Mouse (Mus musculus) MEL (cell line): ENCODE measurements around the gene Thsd7a. TPM values are rescaled to one million over a fixed set of nuclear protein-coding genes. Genes with fewer than 3 reads are reported as not detected.

Source experiments
- DNase-seq: peaks from one replicate; pipeline ENCODE4 v3.0.0; 2011; ENCODE audit warnings: low read depth, low spot score
- H3K27ac ChIP-seq: 2 replicates; pipeline ENCODE4 v1.5.1; 2012; ENCODE audit warnings: low read depth, mild to moderate bottlenecking, control low read depth, low read length, moderate library complexity; ENCODE audit not compliant: control insufficient read depth
- H3K27me3 ChIP-seq, 2 experiments: fragments of 150-350 bp in 1 of 2; sonication (generic) in 1 of 2; 2 replicates each; pipeline ENCODE4 v1.6.1; 2012; ENCODE audit warnings: low read length in 2 of 2, mild to moderate bottlenecking in 2 of 2, improper control_type of control experiment in 1 of 2, moderate library complexity in 1 of 2; ENCODE audit not compliant: insufficient read depth in 2 of 2, control insufficient read depth in 1 of 2
- H3K36me3 ChIP-seq, 2 experiments: 2 replicates each; pipeline ENCODE4 v1.6.1; 2012 to 2014; ENCODE audit warnings: low read length in 2 of 2, improper control_type of control experiment in 1 of 2, inconsistent platforms in 1 of 2, mild to moderate bottlenecking in 1 of 2; ENCODE audit not compliant: insufficient read depth in 2 of 2, control insufficient read depth in 1 of 2
- H3K4me1 ChIP-seq, 2 experiments: fragments of 150-350 bp in 1 of 2; sonication (generic) in 1 of 2; 2 replicates each; pipeline ENCODE4 v1.6.1; 2012; ENCODE audit warnings: low read length in 2 of 2, improper control_type of control experiment in 1 of 2, mild to moderate bottlenecking in 1 of 2; ENCODE audit not compliant: insufficient read depth in 2 of 2, control insufficient read depth in 1 of 2
- H3K4me3 ChIP-seq, 2 experiments: fragments of 150-350 bp in 1 of 2; sonication (generic) in 1 of 2; 2 replicates each; pipeline ENCODE4 v1.5.1; 2012; ENCODE audit warnings: low read depth in 2 of 2, low read length in 2 of 2, mild to moderate bottlenecking in 2 of 2, moderate library complexity in 2 of 2, control low read depth in 1 of 2, improper control_type of control experiment in 1 of 2; ENCODE audit not compliant: control insufficient read depth in 1 of 2, insufficient read depth in 1 of 2
- H3K79me2 ChIP-seq: 2 replicates; pipeline ENCODE4 v1.6.1; 2012; ENCODE audit warnings: mild to moderate bottlenecking, low read length, moderate library complexity; ENCODE audit not compliant: control insufficient read depth, poor library complexity, insufficient read depth
- H3K9ac ChIP-seq: 2 replicates; pipeline ENCODE4 v1.6.1; 2012; ENCODE audit warnings: low read depth, mild to moderate bottlenecking, control low read depth, low read length, moderate library complexity; ENCODE audit not compliant: control insufficient read depth, poor library complexity, severe bottlenecking
- H3K9me3 ChIP-seq: fragments of 150-350 bp; sonication (generic); replicated peaks from 2 replicates; pipeline ENCODE4 v1.6.1; 2012; ENCODE audit warnings: mild to moderate bottlenecking, low read length, improper control_type of control experiment, moderate library complexity; ENCODE audit not compliant: insufficient read depth
- CHD1 ChIP-seq: IDR thresholded peaks from 2 replicates; pipeline ENCODE4 v1.6.1; 2012; ENCODE audit warnings: low read depth, mild to moderate bottlenecking, inconsistent platforms, low read length, improper control_type of control experiment
- CHD2 ChIP-seq: IDR thresholded peaks from 2 replicates; pipeline ENCODE4 v1.6.1; 2011; ENCODE audit warnings: low read length, improper control_type of control experiment
- EP300 ChIP-seq, 2 experiments: IDR thresholded peaks; 2 replicates each; pipeline ENCODE4 v1.6.1; 2011; ENCODE audit warnings: improper control_type of control experiment in 2 of 2, low read length in 2 of 2, low read depth in 1 of 2, mild to moderate bottlenecking in 1 of 2
- ETS1 ChIP-seq: IDR thresholded peaks from 2 replicates; pipeline ENCODE4 v1.6.1; 2012; ENCODE audit warnings: low read depth, mild to moderate bottlenecking, inconsistent platforms, low read length, improper control_type of control experiment, moderate library complexity
- GATA1 ChIP-seq: IDR thresholded peaks from 2 replicates; pipeline ENCODE4 v1.6.1; 2011; ENCODE audit warnings: low read depth, low read length, improper control_type of control experiment
- MXI1 ChIP-seq: IDR thresholded peaks from 2 replicates; pipeline ENCODE4 v1.6.1; 2011; ENCODE audit warnings: mild to moderate bottlenecking, low read depth, low read length, improper control_type of control experiment
- MYB ChIP-seq: IDR thresholded peaks from 2 replicates; pipeline ENCODE4 v1.6.1; 2011; ENCODE audit warnings: mild to moderate bottlenecking, low read depth, low read length, improper control_type of control experiment
- MYC ChIP-seq: IDR thresholded peaks from 2 replicates; pipeline ENCODE4 v1.6.1; 2011; ENCODE audit warnings: low read depth, mild to moderate bottlenecking, low read length, improper control_type of control experiment, moderate library complexity
- NELFE ChIP-seq: IDR thresholded peaks from 2 replicates; pipeline ENCODE4 v1.6.1; 2011; ENCODE audit warnings: low read depth, low read length, improper control_type of control experiment
- POLR2A ChIP-seq, 2 experiments: IDR thresholded peaks; 2 replicates each; pipeline ENCODE4 v1.6.1; 2011 to 2012; ENCODE audit warnings: low read length in 2 of 2, mild to moderate bottlenecking in 2 of 2, control low read depth in 1 of 2, improper control_type of control experiment in 1 of 2, low read depth in 1 of 2, moderate library complexity in 1 of 2; ENCODE audit not compliant: control insufficient read depth in 1 of 2, insufficient read depth in 1 of 2, poor library complexity in 1 of 2
- POLR2AphosphoS2 ChIP-seq: IDR thresholded peaks from 2 replicates; pipeline ENCODE4 v1.6.1; 2011; ENCODE audit warnings: low read length, improper control_type of control experiment
- RCOR1 ChIP-seq: IDR thresholded peaks from 2 replicates; pipeline ENCODE4 v1.6.1; 2012; ENCODE audit warnings: low read depth, mild to moderate bottlenecking, inconsistent platforms, low read length, improper control_type of control experiment
- SMC3 ChIP-seq: IDR thresholded peaks from 2 replicates; pipeline ENCODE4 v1.6.1; 2011; ENCODE audit warnings: low read depth, low read length, improper control_type of control experiment
- TAL1 ChIP-seq: IDR thresholded peaks from 2 replicates; pipeline ENCODE4 v1.6.1; 2012; ENCODE audit warnings: mild to moderate bottlenecking, inconsistent platforms, low read length, moderate library complexity, mixed read lengths
- TCF12 ChIP-seq: IDR thresholded peaks from 2 replicates; pipeline ENCODE4 v1.6.1; 2014; ENCODE audit warnings: low read depth, mild to moderate bottlenecking, inconsistent platforms, low read length, improper control_type of control experiment, moderate library complexity
- UBTF ChIP-seq: IDR thresholded peaks from 2 replicates; pipeline ENCODE4 v1.6.1; 2012; ENCODE audit warnings: low read depth, mild to moderate bottlenecking, inconsistent platforms, low read length, improper control_type of control experiment, moderate library complexity, borderline replicate concordance; ENCODE audit not compliant: insufficient read depth
- USF2 ChIP-seq, 2 experiments: IDR thresholded peaks; 2 replicates each; pipeline ENCODE4 v1.6.1; 2011 to 2012; ENCODE audit warnings: improper control_type of control experiment in 2 of 2, low read length in 2 of 2, borderline replicate concordance in 1 of 2, inconsistent platforms in 1 of 2, low read depth in 1 of 2, mild to moderate bottlenecking in 1 of 2; ENCODE audit not compliant: insufficient read depth in 1 of 2
- ZC3H11A ChIP-seq: IDR thresholded peaks from 2 replicates; pipeline ENCODE4 v1.6.1; 2012; ENCODE audit warnings: low read depth, mild to moderate bottlenecking, inconsistent platforms, low read length, improper control_type of control experiment
- ZKSCAN1 ChIP-seq: IDR thresholded peaks from 2 replicates; pipeline ENCODE4 v1.6.1; 2012; ENCODE audit warnings: low read depth, mild to moderate bottlenecking, inconsistent platforms, low read length, improper control_type of control experiment, moderate library complexity
- ZMIZ1 ChIP-seq: IDR thresholded peaks from 2 replicates; pipeline ENCODE4 v1.6.1; 2012; ENCODE audit warnings: low read depth, mild to moderate bottlenecking, inconsistent platforms, low read length, improper control_type of control experiment, moderate library complexity
- polyA plus RNA-seq, 2 experiments: library from polyadenylated mRNA; stranded (reverse) in 1 of 2; unstranded in 1 of 2; fragments of >175 nt in 1 of 2; fragments of >200 nt in 1 of 2; gene quantifications; 2 replicates each; pipeline versions ENCODE4 v1.2.1 to v1.2.4; 2012; ENCODE audit warnings: low replicate concordance in 2 of 2, low read depth in 1 of 2; ENCODE audit not compliant: insufficient read length in 2 of 2, insufficient read depth in 1 of 2, missing spikeins in 1 of 2
- total RNA-seq: library from RNA; depleted of rRNA; stranded (reverse); fragments of 300-350 nt; gene quantifications from 2 replicates; pipeline ENCODE4 v1.2.3, GENCODE M21; 2012

The Thsd7a gene
- total and polyA plus RNA-seq, 3 experiments = not detected

- no peaks in the 10 kb centered on the region for H3K36me3 ChIP-seq
- no peaks in the 10 kb centered on the region for H3K27me3 ChIP-seq
- H3K79me2 ChIP-seq = no peaks in the 10 kb centered on the region
- TF ChIP-seq USF2 (IDR thresholded peaks at IDR 0.05; ENCODE audit: borderline replicate concordance in 1 of 2, insufficient read depth in 1 of 2, low read depth in 1 of 2, low read length in 2 of 2) (no peak), SMC3 (no peak), CHD1 (no peak), EP300 (IDR thresholded peaks at IDR 0.05; ENCODE audit: low read depth in 1 of 2, low read length in 2 of 2) (no peak), ZC3H11A (no peak), MYB (no peak), ETS1 (no peak), MXI1 (no peak), POLR2A (IDR thresholded peaks at IDR 0.05; ENCODE audit: control insufficient read depth in 1 of 2, insufficient read depth in 1 of 2, low read depth in 1 of 2, low read length in 2 of 2, poor library complexity in 1 of 2) (no peak), CHD2 (no peak), POLR2AphosphoS2 (no peak), MYC (no peak), UBTF (no peak), NELFE (no peak)
- TF ChIP-seq, all 39 proteins: peak for 0
- DNase-seq = no peak
- H3K27ac ChIP-seq = no peak overlapping the region
- no peaks in the 10 kb centered on the region for H3K4me1 ChIP-seq
- no peaks in the 10 kb centered on the region for H3K9me3 ChIP-seq
- no peak overlapping the region for H3K4me3 ChIP-seq
- H3K9ac ChIP-seq = no peak overlapping the region
Observed at GRCm38 (mm10) chr6:12716071-12716470, 33.1 kb downstream of the Thsd7a start.

- no peak for DNase-seq
- no peaks in the 10 kb centered on the region for H3K9me3 ChIP-seq
- no peaks in the 10 kb centered on the region for H3K27me3 ChIP-seq
- no peaks in the 10 kb centered on the region for H3K79me2 ChIP-seq
- no peak overlapping the region for H3K9ac ChIP-seq
- H3K27ac ChIP-seq = no peak overlapping the region
- no peak for TF ChIP-seq SMC3
- TF ChIP-seq MXI1 = no peak
- no peaks in the 10 kb centered on the region for H3K4me1 ChIP-seq
- H3K36me3 ChIP-seq = no peaks in the 10 kb centered on the region
- H3K4me3 ChIP-seq = no peak overlapping the region
Observed at GRCm38 (mm10) chr6:12712581-12712980, 36.6 kb downstream of the Thsd7a start.

GRCm38 (mm10) chr6:12702925-12703324, 46.3 kb downstream of the Thsd7a start:
- no peaks in the 10 kb centered on the region for H3K27me3 ChIP-seq
- no peak for TF ChIP-seq ZKSCAN1
- TF ChIP-seq RCOR1 = peak; percentile 38; the same call in 1 of the 2 replicates
- peak; percentile 52; the same call in 1 of the 2 replicates for TF ChIP-seq TCF12
- TF ChIP-seq ETS1 = no peak
- no peak for TF ChIP-seq ZMIZ1
- TF ChIP-seq NELFE = no peak
- TF ChIP-seq CHD2 = no peak
- 0 out of 2 replicates have a peak, but pooled peaks have one; percentile 4 for TF ChIP-seq TAL1
- TF ChIP-seq EP300 (IDR thresholded peaks at IDR 0.05; ENCODE audit: low read depth in 1 of 2, low read length in 2 of 2) = peak in 1 of 2 experiments; percentile 56; a peak in 2 of 4 replicates
- TF ChIP-seq GATA1 = no peak
- no peak overlapping the region for H3K4me3 ChIP-seq
- H3K4me1 ChIP-seq = no peaks in the 10 kb centered on the region
- no peaks in the 10 kb centered on the region for H3K36me3 ChIP-seq
- H3K9me3 ChIP-seq = no peaks in the 10 kb centered on the region
- no peaks in the 10 kb centered on the region for H3K79me2 ChIP-seq
- DNase-seq = peak; percentile 4
- H3K27ac ChIP-seq = no peak overlapping the region
- no peak overlapping the region for H3K9ac ChIP-seq
